Mouse (Mus musculus) urinary bladder, postnatal 14 days (tissue): ENCODE results near the gene Rps21.
"Not testable (repeated sequence)": the region's sequence is repeated elsewhere in the genome, so short reads cannot be mapped to it uniquely, and the experiment has no call there.

Experiments
- DNase-seq: peaks from one replicate; pipeline ENCODE4 v3.0.0; 2021; ENCODE audit warnings: low spot score

Gene Rps21

DNA sequence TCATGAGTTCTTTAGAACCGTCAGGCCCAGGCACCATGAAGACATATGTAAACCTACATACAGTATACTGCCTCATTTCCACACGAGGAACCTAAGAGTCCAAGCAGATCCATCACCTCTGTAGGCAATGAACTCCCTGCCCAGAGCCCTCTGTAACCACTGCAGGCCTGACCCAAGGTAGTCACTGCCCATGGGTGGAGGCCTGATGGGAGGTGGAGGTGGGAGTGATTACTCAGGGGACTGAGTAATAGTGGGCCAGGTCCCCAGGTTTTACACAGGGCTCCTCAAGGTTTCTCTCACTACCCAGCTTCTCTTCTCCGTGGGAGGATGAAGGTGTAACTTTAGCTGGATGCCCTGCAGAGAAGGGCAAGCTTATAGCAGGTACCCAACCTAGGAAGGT is 28.0 kb upstream of the Rps21 start:
- DNase-seq: no peak

DNA sequence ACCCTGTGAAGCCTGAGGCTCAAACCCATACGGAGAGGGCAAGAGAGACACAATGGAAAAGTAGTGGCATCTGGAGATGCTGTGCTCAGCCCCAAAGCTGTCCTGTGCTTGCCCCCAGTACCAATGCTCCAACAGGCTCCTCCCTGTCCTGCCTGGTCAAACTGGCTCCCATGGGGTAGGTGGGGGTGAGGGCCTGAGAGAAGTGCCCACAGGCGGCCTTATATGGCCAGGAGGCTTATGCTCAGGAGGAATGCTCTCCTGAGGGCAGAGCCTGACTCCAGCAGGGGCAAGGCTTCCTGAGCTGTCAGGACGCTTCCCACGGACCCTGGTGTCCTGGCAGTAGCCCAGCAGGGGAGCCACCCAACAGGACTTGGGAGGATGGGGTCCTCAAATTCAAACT is 26.7 kb upstream of the Rps21 start:
- peak; percentile 52 for DNase-seq

DNA sequence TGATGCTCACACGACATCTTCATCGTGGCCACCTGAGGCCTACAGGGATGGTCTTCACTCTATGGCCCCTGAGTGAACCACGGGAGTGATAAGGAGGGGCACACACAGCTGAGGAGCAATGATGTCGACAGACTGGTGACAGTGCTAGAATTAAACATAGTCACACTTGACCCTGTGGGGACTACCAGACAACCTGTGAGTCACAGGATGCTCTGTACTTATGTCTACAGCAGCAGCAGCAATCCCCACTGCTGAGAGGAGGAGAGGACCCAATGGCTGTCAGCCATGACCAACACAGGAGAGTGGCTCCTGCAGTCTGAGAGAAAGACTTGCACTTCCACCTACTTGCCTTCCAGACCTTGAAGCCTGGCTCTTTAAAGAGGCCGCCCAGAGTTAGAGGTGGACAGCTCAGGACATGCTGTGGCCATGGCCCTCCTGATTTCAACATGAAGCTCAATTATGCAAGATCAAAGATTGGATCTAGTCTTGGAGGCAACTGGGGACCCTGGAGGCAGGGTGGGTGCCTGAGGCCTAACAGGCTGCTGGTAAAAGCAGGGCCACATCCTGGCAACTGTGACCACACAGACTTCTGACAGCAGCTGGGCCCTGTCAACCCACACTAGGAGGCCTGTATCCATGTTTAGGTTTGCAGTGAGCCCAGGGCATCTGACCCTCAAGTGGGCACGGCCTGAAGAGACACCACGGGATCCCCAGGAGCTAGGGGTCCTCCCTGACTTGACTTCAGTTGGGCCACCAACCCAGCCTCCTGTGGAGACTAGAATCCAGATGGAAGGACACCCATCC is 23.9 kb upstream of the Rps21 start:
- DNase-seq: no peak

DNA sequence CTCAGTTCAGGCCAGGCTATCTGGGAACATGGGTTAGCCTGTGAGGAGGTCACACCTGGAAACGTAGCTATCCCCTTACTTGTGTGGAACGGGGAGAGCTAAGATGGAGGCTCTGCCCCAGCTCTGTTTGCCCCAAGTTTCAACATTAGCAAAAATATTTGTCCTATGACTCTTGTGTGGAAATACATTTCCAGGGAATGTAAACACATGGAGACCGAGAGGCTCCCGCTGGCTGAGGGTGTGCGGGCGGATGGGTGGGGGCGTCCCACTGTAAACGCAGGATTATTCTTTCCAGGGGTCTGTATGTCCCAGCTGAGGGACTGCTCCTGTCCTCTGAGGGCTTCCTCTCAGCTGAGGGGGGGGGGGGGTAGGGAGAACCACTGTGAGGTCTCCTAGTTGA is 22.8 kb upstream of the Rps21 start:
- DNase-seq: no peak

DNA sequence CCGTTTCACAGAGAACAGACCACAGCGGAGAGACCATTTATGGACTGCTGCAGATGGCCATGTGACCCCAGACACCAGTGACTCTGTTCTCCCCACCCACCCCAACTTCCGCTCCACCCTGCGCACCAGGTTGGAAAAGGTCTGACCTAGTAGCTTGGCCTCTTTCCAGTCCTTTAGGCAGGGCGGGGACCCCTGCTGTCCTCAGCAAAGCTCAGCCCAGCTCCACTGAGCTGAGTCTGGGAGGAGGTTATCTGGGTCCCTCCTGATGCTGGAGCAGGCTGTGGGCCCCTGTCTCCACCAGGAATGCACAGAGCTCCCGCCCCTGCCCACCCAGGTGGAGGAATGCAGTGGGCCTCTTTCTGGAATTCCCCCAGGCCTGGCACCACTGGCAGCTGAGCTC is 22.2 kb upstream of the Rps21 start:
- DNase-seq: no peak

DNA sequence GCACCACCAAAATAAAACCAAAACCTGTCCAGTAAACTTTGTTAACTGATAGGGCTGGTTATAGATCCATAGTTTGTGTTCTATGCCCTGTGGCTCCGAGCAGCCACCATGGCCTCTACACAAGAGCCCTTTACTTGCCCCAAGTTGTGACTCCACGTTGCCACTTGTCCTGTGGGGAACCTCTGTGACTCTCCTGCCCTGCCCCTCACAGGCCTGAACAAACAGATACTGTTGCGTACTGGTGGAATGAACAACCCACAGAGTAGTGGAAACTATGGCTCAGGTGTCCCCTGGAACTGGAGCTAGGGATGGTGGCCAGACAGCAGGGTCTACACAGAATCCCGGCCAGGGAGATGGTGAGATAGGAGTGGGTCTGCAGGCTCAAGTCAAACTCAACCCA is 21.4 kb upstream of the Rps21 start:
- no peak for DNase-seq

DNA sequence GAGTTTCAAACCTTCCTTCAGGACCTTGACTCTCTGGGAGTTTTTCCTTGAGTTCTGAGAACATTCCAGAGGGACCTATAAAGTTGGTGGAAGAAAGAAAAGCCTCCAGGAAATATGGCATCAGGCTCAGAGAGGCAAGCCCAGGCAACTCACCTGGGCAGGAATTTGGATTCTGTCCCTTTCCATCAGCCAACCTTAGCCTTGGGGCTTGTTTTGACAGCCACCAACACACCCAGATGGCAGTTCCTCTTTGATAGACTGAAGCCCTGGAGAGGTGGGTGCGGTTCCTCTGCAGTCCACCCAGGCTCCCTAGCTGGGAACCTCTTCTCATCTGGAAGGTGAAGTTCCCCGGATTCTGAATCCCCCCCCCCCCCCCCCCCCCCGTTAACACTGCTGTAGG is 20.7 kb upstream of the Rps21 start:
- DNase-seq: peak; percentile 70

DNA sequence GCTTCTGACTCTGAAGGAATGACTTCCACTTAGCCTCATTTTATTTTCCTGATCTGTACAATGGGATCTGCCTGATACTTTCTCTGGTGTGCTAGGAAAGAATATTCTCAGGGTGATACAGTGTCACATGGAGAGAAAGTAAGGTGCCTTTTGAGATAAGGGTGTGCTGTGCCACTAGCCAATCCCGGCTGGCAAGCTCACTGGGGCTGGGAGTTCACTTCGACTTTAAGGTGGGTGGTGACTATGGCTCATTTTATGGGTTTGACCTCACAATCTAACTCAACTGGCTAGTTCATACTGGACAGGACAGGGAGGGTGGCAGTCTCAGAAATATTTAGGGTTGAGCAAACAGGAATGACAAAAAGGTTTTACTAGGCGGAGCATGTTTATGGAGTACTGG is 20.2 kb upstream of the Rps21 start:
- no peak for DNase-seq

DNA sequence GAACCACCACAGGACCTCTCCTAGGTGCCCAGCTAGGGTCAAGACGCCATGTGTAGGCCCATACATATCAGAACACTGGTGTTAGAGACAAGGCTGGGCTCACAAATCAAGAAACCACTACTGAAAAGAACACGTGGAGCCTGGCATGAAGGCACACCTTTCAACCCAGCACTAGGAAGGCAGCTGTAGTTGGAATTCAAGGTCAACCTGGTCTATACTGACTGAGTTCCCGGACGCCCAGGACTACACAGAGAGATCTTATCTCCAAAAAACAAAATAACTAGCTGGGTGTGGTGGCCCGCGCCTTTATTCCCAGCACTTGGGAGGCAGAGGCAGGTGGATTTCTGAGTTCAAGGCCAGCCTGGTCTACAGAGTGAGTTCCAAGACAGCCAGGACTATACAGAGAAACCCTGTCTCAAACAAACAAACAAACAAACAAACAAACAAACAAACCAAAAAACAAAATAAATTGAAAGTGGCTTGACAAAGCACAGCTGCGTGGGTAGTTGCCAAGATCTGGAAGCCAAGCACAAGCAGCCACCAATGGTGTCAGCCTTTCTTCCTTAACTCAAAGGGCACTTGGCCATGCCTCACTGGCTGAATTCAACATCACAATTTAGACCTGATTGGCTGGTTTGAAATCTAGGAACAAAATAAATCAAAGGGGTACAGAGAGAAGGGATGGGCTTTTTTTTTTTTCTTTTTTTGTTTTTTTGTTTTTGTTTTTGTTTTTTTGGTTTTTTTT is 19.4 kb upstream of the Rps21 start:
- DNase-seq: no peak

DNA sequence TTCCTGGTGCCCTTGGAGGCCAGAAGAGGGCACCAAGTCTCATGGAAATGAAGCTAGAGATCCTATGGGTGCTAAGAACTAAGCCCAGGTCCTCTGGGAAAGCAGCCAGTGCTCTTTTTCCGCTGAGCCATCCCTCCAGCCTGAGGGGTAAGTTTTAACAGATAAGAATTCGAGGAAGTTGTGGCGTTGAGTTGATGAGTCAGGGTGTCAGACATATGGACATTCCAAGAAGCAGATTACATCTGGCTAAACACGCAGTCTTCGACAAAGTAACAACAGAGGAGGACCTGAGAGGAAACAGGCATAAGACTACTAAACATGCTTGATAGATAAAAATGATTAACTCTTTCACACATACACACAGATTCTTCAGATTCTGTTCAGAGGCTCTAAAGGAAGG is 18.6 kb upstream of the Rps21 start:
- no peak for DNase-seq

DNA sequence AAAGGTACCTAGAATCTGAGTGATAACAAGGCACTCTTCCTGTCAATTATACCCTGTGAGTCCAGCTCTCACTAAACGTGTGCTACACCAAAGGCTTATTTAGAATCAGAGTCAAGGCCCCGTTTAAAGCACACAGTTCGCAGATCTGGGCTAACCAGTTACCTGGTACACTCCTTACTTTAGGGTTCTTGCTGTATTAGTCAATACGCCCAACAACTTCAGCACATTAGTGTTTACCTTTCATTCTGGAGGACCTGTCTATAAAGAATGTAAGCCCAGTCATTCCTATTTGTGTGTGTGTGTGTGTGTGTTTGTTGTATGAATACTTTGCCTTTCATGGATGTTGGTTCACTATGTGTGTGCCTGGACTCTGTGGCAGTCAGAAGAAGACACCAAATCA is 14.1 kb upstream of the Rps21 start:
- DNase-seq: no peak

DNA sequence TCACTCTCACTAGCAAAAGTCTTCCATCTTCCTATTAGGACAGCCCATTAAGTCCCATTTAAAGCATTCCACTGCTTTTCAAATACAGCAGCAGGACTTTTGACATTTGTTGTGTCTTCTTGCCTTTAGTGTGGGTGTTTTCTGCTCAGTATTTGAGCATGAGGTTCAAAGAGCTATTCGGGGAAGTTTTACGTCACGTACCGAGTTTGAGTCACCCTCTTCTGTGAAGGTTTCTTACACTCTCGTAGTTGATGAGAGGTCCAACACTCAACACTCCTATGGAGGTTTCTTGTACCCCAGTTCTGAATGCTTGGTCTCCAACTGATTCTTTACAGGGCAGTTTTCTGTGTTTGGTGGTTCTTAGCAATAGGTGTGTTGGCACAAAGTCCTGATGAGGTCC is 9.3 kb upstream of the Rps21 start:
- DNase-seq: no peak

DNA sequence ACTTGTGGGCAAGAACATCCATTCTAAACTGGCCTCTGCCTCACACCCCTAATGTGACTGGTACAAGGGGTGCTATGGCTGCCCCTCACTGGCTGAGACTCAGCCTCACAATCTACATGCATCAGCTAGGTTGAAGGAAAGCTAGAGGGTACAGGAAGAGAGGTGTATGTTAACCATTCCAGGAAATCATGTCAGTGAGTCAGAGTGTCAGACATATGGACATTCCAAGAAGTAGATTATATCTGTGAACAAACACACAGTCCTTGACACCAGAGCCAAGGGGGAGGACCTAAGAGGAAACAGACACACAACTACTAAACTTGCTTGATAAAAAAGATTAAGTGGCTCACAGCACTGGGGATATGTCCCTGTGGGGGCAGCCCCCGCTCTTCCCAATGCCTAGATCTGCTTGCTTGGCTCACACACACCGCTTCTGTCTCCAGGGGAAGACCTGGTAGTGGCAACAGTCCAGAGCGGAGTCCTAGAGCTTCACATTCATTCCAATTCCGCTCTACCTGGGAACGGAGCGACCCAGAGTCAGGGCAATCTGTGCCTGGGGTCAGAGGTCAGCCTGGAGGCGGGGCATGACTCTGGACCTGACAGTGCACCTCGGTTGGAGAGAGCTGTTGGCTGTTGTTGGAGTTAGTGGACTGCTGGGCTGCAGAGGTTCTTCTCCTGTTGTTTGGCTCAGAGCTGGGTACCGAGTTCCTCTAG is 8.1 kb upstream of the Rps21 start:
- peak; percentile 45 for DNase-seq

DNA sequence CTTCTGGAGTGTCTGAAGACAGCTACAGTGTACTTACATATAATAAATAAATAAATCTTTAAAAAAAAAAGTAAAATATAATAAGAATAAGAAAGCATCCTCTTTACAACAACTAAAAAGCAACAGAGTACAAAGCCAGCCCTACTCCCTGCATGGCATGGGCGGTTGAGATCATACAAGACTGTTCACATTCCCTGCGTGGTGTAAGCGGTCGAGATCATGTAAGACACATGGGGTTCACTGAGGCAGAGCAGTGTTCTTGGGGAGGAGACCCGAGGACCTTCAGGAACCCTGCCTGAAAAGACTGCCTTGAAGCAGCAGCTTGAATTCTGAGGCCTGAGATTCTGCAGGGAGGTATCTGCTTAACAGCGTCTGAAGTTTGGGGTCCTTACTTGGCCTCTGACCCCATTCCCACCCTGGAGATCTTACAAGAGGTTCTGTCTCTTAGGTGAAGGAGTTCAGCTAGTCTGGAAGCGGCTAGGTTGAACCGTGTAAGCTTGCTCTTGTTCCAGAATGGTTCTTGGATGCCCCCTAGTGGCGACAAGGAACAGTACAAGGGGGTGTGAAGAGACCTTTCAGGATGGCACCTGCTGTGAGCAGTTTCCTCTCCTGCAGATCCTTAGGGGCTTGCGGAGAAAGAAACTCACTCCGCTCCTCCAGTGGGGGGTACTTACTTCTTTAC is 6.1 kb upstream of the Rps21 start:
- peak; percentile 81 for DNase-seq

DNA sequence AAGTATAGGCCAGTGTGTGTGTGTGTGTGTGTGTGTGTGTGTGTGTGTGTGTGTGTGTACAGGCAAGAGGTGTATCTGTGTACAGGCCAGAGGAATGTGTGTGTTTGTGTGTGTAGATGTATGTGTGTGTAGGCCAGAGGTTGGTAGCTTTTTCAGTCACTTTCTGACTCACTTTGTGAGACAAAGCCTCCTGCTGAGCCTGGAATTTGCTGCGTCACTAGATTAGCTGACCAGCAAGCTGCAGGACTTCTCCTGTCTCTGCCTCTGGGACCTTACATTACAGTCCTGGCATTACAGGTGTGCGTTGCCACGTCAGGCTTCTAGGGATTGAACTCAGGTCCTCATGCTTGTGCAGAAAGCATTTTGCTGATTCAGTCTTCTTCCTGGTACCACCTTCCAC is 5.3 kb upstream of the Rps21 start:
- no peak for DNase-seq

DNA sequence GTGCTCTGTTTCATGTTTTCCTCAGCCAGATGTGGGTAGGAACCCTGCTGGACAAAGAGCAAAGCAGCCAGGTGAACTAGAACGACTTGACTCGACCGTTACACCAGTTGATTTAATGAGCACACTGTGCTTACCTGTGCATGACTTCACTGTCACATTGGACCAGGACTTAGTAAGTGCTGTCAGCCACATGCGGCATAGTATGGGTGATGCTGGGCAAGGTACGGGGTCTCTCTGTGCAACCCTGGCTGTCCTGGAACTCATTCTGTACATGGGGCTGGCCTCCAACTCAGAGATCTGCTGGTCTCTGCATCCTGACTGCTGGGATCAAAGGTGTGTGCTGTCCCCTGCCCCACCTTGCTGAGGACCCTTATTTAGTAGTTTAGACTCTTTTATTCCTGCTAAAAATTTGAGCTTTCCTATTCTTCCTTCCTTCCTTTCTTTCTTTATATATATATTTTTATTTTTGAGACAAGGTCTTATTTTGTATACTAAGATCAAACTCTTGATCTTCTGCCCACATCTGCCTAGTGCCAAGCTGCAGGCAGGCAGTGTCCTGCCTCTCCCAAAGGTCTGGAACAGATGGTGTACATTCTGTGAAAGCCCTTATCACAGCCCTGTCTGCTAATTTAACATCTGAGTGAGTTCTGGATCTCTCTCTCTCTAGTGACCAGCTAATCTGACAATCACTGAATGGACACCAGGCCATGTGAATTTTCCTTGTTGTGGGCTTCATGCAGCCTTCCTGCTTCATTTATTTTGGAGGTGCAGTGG is 2.6 kb upstream of the Rps21 start:
- no peak for DNase-seq

DNA sequence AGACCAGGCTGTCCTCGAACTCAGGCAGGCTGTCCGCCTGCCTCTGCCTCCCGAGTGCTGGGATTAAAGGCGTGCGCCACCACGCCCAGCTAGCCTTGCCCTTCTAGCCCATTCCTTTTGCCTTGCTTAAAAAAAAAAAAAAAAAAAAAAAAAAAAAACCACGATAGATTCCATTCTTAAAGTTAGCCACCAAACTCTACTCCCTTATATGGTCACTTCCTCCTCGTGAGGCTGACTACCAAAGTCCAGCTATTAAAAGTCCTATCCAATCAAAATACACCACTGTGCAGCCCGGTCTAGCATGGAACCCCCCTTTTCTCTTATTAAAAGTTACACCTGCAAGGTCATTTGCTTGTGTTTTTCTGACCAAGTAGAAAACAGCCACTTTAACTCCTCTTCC is 1.5 kb upstream of the Rps21 start:
- DNase-seq: no peak

DNA sequence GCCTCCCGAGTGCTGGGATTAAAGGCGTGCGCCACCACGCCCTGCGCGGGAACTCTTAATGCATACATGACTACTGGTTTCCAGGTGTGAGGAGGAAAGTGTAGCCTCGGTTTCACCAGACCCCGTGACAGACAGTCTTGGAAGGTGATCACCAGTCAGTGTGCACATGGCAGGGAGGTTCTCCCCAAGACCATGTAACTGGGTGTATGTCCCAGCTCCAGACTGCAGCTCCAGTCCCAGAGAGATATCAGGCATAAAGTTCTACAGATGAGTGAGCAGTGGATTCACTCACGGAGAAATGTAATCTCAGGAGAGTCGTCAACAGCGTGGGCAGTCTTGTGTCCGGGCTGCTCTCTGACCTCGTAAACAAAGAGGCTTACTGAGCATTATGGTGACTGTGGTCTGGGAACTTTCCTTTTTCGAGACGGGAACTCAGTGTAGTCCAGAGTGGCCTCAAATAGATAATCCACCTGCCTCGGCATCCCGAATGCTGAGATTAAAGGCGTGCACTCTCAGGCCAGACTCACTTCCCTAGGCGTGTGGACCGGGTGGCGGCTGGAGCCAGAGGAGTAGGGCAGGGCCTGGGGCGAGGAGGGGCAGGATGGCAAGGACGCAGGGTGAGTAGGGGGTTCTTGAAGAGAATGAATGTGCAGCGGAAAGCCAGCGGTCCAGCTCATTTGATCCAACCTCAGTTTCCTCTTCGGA is 729 bp upstream of the Rps21 start:
- DNase-seq: no peak

DNA sequence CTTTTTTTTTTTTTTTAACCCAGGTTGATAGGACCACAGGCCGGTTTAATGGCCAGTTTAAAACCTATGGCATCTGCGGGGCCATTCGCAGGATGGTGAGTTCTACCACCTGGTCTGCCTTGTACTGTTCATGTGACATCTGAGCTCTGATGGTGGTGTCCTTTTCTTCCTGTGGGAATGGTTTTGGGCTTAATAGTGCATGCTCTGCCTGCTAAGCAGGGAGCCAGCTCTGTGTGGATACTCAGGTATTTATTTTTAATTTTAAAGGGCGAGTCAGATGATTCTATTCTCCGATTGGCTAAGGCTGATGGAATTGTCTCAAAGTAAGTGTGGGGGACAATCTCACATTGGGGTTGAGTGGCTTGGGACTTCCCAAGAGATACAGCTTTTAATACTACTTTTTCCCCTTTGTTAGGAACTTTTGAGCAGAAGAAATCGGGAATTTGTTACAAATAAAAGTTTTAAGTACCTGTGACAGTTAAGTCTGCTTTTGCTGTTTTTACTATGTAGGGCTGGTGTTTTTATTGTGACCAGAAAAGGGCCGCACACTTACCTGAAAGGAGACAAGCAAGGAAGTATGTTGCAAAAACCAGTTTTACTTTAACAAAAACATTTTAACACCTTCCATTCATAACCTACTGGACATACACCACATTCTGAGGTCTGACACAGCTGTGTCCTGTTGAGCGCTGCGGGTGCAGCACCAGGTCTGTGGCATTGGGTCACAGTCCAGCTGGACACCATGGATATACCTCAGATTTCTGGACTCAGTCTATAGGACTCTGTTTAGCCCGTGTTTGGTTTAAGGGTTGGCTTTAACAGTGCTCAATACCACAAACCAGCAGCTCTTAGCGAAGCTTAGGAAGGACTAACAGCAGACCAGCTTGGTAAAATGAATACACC is 1.0 kb downstream of the Rps21 start:
- no peak for DNase-seq

DNA sequence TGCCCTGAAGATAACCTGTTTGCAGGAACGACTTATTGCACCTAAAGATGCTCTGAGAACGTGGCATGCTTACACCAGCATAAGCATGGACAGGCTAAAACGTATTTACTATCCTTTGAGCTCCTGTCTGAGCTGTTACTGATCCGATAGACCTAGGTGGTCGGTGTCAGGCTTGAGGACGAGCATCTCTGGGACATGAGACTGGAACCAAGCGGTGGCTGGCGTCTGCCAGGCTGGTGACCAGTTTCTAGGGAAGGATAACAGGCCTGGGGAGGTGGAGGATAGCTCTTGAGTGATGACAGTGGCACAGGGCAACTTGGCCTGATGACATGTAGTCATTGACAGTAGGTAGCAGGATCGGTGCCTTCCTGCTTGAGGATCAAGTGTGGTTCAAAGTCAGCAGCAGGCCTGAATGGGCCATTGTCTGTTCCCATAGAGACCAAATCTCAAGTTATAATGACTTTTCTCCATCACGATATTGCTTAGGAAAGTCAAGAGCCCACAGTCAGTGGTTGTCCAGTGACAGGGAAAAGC is 1.8 kb downstream of the Rps21 start:
- not testable (repeated sequence) for DNase-seq
